Mouse (Mus musculus) forebrain, postnatal 0 days (tissue): Measurements from ENCODE around the gene Uso1. TPM values are rescaled to one million over a fixed set of nuclear protein-coding genes. Genes with fewer than 3 reads are reported as not detected.
"Not testable (repeated sequence)": the region's sequence is repeated elsewhere in the genome, so short reads cannot be mapped to it uniquely, and the experiment has no call there.

Experiments
- ATAC-seq: fragments of 200-750 bp; cut with Nextera tagmentation; 2 replicates; pipeline ENCODE4 v1.8.0; 2017; ENCODE audit warnings: mild to moderate bottlenecking, moderate library complexity
- DNase-seq: peaks from one replicate; pipeline ENCODE4 v3.0.0-alpha.2; 2015
- H3K27ac ChIP-seq: fragments of 300-500 bp; sonication (generic); 2 replicates; pipeline ENCODE4 v1.5.1; 2014; ENCODE audit warnings: low read depth, mild to moderate bottlenecking, antibody characterized with exemption, low read length, moderate library complexity, mixed read lengths
- H3K27me3 ChIP-seq: fragments of 300-500 bp; sonication (generic); 2 replicates; pipeline ENCODE4 v1.6.1; 2014; ENCODE audit warnings: mild to moderate bottlenecking, low read length, mixed read lengths; ENCODE audit not compliant: insufficient read depth
- H3K36me3 ChIP-seq: fragments of 300-500 bp; sonication (generic); 2 replicates; pipeline ENCODE4 v1.6.1; 2014; ENCODE audit warnings: mild to moderate bottlenecking, moderate library complexity; ENCODE audit not compliant: insufficient read depth
- H3K4me1 ChIP-seq: fragments of 300-500 bp; sonication (generic); 2 replicates; pipeline ENCODE4 v1.6.1; 2014; ENCODE audit warnings: antibody characterized with exemption; ENCODE audit not compliant: insufficient read depth
- H3K4me2 ChIP-seq: fragments of 300-500 bp; sonication (generic); 2 replicates; pipeline ENCODE4 v1.6.1; 2014; ENCODE audit warnings: low read depth, mild to moderate bottlenecking, moderate library complexity
- H3K4me3 ChIP-seq: fragments of 300-500 bp; sonication (generic); 2 replicates; pipeline ENCODE4 v1.5.1; 2014; ENCODE audit warnings: low read depth, low read length, mixed read lengths
- H3K9ac ChIP-seq: fragments of 300-500 bp; sonication (generic); 2 replicates; pipeline ENCODE4 v1.6.1; 2014; ENCODE audit warnings: mild to moderate bottlenecking
- H3K9me3 ChIP-seq: fragments of 300-500 bp; sonication (generic); 2 replicates; pipeline ENCODE4 v1.6.1; 2016; ENCODE audit warnings: low read length
- CTCF ChIP-seq: sonication (generic); IDR thresholded peaks from 2 replicates; pipeline ENCODE4 v1.5.1; 2016; ENCODE audit warnings: antibody characterized with exemption, control low read depth, low read depth
- WGBS: fragments of 180-500 bp; shearing (Covaris S2); extraction: QIAGEN DNeasy Blood & Tissue Kit; methylation state at CpG from one replicate; pipeline ENCODE4 v1.1.7; 2014; 5-methylcytosine and 5-hydroxymethylcytosine counted together
- polyA plus RNA-seq: library from polyadenylated mRNA; unstranded; fragments of >200 nt; fragmentation: Nextera tagmentation; extraction: Ambion mirVana; gene quantifications from 2 replicates; pipeline ENCODE4 v1.2.1, GENCODE M21; 2015
- total RNA-seq: library from RNA; depleted of rRNA; stranded (reverse); fragments of >200 nt; gene quantifications from 2 replicates; pipeline ENCODE4 v1.2.3, GENCODE M21; 2014

The Uso1 gene
- total and polyA plus RNA-seq, 2 experiments from 2014 or later: 19.1 to 24.8 TPM

GRCm38 (mm10) chr5:92195716-92196115 lies 58.0 kb downstream of the Uso1 start:
- H3K4me3 ChIP-seq, H3K9ac ChIP-seq, H3K27me3 ChIP-seq, H3K9me3 ChIP-seq, H3K27ac ChIP-seq, H3K4me1 ChIP-seq, H3K4me2 ChIP-seq: not testable (repeated sequence)
- peaks cover 80% of the 10 kb centered on the region for H3K36me3 ChIP-seq
- TF ChIP-seq CTCF: peak; percentile 72
- 44% methylated on average over 2 of the region's 2 CpGs for WGBS
- DNase-seq (peak; percentile 50), ATAC-seq (peak; percentile 78)

GRCm38 (mm10) chr5:92196895-92197811 lies 59.4 kb downstream of the Uso1 start:
- H3K9ac ChIP-seq: no peak overlapping the region
- no peak overlapping the region for H3K4me3 ChIP-seq
- H3K9me3 ChIP-seq: no peaks in the 10 kb centered on the region
- DNase-seq: no peak
- H3K27me3 ChIP-seq: no peaks in the 10 kb centered on the region
- no peak overlapping the region for H3K4me2 ChIP-seq
- no peaks in the 10 kb centered on the region for H3K4me1 ChIP-seq
- TF ChIP-seq CTCF: no peak
- ATAC-seq: peak; percentile 45; the same call in 1 of the 2 replicates
- peaks cover 89% of the 10 kb centered on the region for H3K36me3 ChIP-seq
- no peak overlapping the region for H3K27ac ChIP-seq
- WGBS: 73% methylated on average over 15 of the region's 15 CpGs

DNA sequence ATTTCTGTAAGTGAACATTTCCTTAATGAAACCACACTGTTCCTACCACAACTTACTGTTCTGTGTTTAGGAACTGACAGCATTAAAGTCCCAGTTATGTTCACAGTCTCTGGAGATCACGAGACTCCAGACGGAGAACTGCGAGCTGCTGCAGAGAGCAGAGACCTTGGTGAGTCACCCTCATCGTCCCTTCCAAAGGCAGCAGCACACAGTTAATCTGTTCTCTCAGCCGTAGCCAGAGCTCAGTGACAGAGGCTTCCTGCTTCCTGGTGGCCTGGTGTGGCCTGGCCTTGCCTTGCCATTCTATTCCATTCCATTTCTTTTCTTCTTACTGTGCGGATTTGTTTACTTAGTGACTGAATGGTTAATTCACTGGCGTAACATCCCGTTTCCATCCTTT lies 60.5 kb downstream of the Uso1 start:
- no peak for DNase-seq
- Histone ChIP-seq H3K4me1 (no peaks in the 10 kb centered on the region), H3K9me3 (no peaks in the 10 kb centered on the region), H3K27me3 (no peaks in the 10 kb centered on the region), H3K4me2 (no peak overlapping the region), H3K9ac (no peak overlapping the region), H3K36me3 (peaks cover 83% of the 10 kb centered on the region), H3K27ac (no peak overlapping the region), H3K4me3 (no peak overlapping the region)
- no peak for TF ChIP-seq CTCF
- no peak for ATAC-seq
- 85% methylated on average over 8 of the region's 8 CpGs for WGBS

DNA sequence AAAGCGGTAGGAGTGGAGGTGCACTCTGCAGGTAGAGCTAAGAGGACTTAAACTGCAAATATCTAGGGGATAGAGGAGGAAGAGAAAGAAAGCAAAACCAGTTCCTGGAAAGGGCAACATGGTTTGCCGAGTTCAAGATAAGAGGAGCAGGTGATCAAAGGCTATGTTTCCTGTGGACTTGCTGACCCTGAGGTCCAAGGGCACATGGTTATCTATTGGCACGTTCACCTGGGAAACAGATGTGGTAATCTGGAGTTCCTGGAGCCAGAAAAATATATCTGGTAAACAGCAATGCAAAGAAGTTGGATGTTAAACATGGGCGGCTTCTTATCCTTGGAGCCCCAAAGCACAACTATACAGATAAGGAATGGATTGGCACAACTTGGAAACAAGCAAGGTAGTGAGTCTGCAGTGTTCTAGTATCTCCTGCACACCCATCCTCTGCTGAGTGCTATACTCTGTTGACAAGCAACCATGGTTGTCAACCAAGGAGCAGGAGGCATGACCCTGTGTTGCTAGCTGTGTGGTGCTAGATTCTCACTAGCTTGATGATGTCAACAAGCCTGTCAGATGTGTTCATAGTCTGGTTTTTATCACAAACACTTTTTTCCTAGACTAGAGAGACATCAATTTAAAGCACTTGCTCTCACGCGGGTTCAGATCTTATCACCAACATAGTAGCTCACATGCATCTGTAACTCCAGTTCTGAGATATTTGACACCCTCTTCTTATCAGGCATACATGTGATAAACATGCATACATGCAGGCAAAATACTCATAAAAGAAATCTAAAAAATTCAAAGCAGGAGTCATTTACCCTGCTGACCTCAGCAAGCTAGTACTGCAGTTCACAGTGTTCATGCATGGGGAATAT lies 66.7 kb downstream of the Uso1 start:
- 96% methylated on average over 6 of the region's 6 CpGs for WGBS
- TF ChIP-seq CTCF: no peak
- Histone ChIP-seq H3K36me3 (peaks cover 47% of the 10 kb centered on the region), H3K9ac (no peak overlapping the region), H3K4me3 (no peak overlapping the region), H3K4me2 (no peak overlapping the region), H3K27me3 (no peaks in the 10 kb centered on the region), H3K9me3 (no peaks in the 10 kb centered on the region), H3K27ac (no peak overlapping the region), H3K4me1 (no peaks in the 10 kb centered on the region)
- ATAC-seq (no peak), DNase-seq (no peak)

- ATAC-seq: no peak
- DNase-seq: no peak
- 95% methylated on average over 7 of the region's 7 CpGs for WGBS
- no peak overlapping the region for H3K4me3 ChIP-seq
- H3K27ac ChIP-seq: no peak overlapping the region
- TF ChIP-seq CTCF: no peak
- no peak overlapping the region for H3K9ac ChIP-seq
- H3K4me1 ChIP-seq: no peaks in the 10 kb centered on the region
- peaks cover 40% of the 10 kb centered on the region for H3K36me3 ChIP-seq
- no peaks in the 10 kb centered on the region for H3K27me3 ChIP-seq
- no peak overlapping the region for H3K4me2 ChIP-seq
- H3K9me3 ChIP-seq: no peaks in the 10 kb centered on the region
Measured at GRCm38 (mm10) chr5:92205184-92205583, 67.4 kb downstream of the Uso1 start.

DNA sequence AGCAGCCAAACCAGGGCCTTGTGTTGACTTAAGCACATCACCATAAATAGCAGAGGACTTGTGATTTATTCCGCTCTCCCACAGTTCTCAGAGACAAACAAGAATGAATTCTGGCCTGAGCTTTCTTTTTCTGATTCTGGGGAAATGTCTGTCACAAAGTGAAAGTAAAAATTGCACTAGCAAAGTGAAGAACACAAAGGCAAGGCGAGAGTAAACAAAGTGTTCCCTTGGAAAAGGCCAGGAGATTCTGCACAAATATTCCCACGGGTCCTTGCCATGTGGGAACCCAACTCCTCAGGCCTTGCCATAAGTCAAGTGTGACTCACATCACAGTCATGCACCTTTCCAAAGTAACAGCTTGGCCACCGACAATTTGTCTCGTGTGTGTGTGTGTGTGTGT lies 68.0 kb downstream of the Uso1 start:
- Histone ChIP-seq H3K4me2 (no peak overlapping the region), H3K9me3 (no peaks in the 10 kb centered on the region), H3K4me3 (no peak overlapping the region), H3K9ac (no peak overlapping the region), H3K27me3 (no peaks in the 10 kb centered on the region), H3K27ac (no peak overlapping the region), H3K36me3 (peaks cover 36% of the 10 kb centered on the region), H3K4me1 (no peaks in the 10 kb centered on the region)
- no peak for DNase-seq
- no peak for ATAC-seq
- TF ChIP-seq CTCF: no peak
- 90% methylated on average over 5 of the region's 5 CpGs for WGBS

- DNase-seq: no peak
- no peak for ATAC-seq
- TF ChIP-seq CTCF: no peak
- Histone ChIP-seq H3K9ac (no peak overlapping the region), H3K27me3 (no peaks in the 10 kb centered on the region), H3K36me3 (peaks cover 32% of the 10 kb centered on the region), H3K4me2 (no peak overlapping the region), H3K9me3 (no peaks in the 10 kb centered on the region), H3K4me1 (no peaks in the 10 kb centered on the region), H3K27ac (no peak overlapping the region), H3K4me3 (no peak overlapping the region)
- WGBS: 94% methylated on average over 6 of the region's 6 CpGs
Measured at GRCm38 (mm10) chr5:92206121-92206520, 68.4 kb downstream of the Uso1 start.
